Mouse (Mus musculus) kidney, embryonic 14.5 days (tissue): Measurements from ENCODE around the gene Pnkd. TPM values are rescaled to one million over a fixed set of nuclear protein-coding genes. Genes with fewer than 3 reads are reported as not detected.
A peak's percentile ranks its signal among the peaks of the same experiment; 100 is the strongest.
"Not testable (repeated sequence)": the region's sequence is repeated elsewhere in the genome, so short reads cannot be mapped to it uniquely, and the experiment has no call there.

ENCODE experiments used
- ATAC-seq: fragments of 200-750 bp; cut with Nextera tagmentation; 2 replicates; pipeline ENCODE4 v1.8.0; 2017; ENCODE audit warnings: moderate number of reproducible peaks, mild to moderate bottlenecking, moderate TSS enrichment, moderate library complexity; ENCODE audit not compliant: low FRiP score, low TSS enrichment
- H3K27ac ChIP-seq: fragments of 300-500 bp; sonication (generic); 2 replicates; pipeline ENCODE4 v1.5.1; 2014; ENCODE audit warnings: low read depth, mild to moderate bottlenecking, low read length, moderate library complexity, mixed read lengths
- H3K27me3 ChIP-seq: fragments of 300-500 bp; sonication (generic); 2 replicates; pipeline ENCODE4 v1.6.1; 2014; ENCODE audit warnings: mild to moderate bottlenecking, low read length; ENCODE audit not compliant: control insufficient read depth, insufficient read depth
- H3K36me3 ChIP-seq: fragments of 300-500 bp; sonication (generic); 2 replicates; pipeline ENCODE4 v1.6.1; 2014; ENCODE audit warnings: low read length, mixed read lengths; ENCODE audit not compliant: control insufficient read depth, insufficient read depth
- H3K4me1 ChIP-seq: fragments of 300-500 bp; sonication (generic); 2 replicates; pipeline ENCODE4 v1.6.1; 2014; ENCODE audit warnings: low read length, mixed read lengths; ENCODE audit not compliant: control insufficient read depth, insufficient read depth
- H3K4me2 ChIP-seq: fragments of 300-500 bp; sonication (generic); replicated peaks from 2 replicates; pipeline ENCODE4 v1.6.1; 2014; ENCODE audit warnings: low read depth, mild to moderate bottlenecking, low read length
- H3K4me3 ChIP-seq: fragments of 300-500 bp; sonication (generic); 2 replicates; pipeline ENCODE4 v1.5.1; 2014; ENCODE audit warnings: mild to moderate bottlenecking, low read length
- H3K9ac ChIP-seq: fragments of 300-500 bp; sonication (generic); 2 replicates; pipeline ENCODE4 v1.6.1; 2014; ENCODE audit warnings: low read depth, mild to moderate bottlenecking, low read length, moderate library complexity
- H3K9me3 ChIP-seq: fragments of 300-500 bp; sonication (generic); 2 replicates; pipeline ENCODE4 v1.6.1; 2016; ENCODE audit warnings: low read length; ENCODE audit not compliant: control insufficient read depth
- WGBS: fragments of 180-500 bp; shearing (Covaris S2); extraction: QIAGEN DNeasy Blood & Tissue Kit; methylation state at CpG from one replicate; pipeline ENCODE4 v1.1.7; 2014; 5-methylcytosine and 5-hydroxymethylcytosine counted together
- polyA plus RNA-seq: library from polyadenylated mRNA; unstranded; fragments of >200 nt; fragmentation: Nextera tagmentation; extraction: Ambion mirVana; gene quantifications from 2 replicates; pipeline ENCODE4 v1.2.1, GENCODE M21; 2014

Gene Pnkd
- polyA plus RNA-seq, 1 experiment from 2014 or later, result 126 TPM

DNA sequence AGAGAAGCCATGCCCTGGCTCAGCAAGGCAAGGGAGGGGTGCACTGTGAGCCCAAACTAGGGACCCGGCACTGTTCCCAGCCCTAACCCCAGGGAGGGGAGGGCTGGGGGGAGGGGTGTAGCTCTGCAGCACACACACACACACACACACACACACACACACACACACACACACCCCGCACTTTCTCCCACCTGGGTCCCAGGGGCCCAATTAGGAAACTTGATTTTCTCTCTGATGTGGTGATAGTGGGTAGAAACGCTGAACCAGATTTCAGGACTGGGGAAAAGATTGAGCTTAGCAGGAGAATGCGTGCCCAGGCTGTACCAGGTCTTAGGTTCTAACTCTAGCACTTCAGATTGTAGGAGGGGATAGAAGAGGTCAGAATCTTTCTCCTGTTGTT is 53.9 kb downstream of the Pnkd start:
- H3K9ac ChIP-seq, result no peak overlapping the region
- peaks cover 13% of the 10 kb centered on the region for H3K4me1 ChIP-seq
- no peak for ATAC-seq
- no peaks in the 10 kb centered on the region for H3K9me3 ChIP-seq
- no peaks in the 10 kb centered on the region for H3K36me3 ChIP-seq
- WGBS, result 74% methylated on average over 4 of the region's 4 CpGs
- no peak overlapping the region for H3K4me2 ChIP-seq
- H3K27me3 ChIP-seq, result no peaks in the 10 kb centered on the region
- no peak overlapping the region for H3K4me3 ChIP-seq
- no peak overlapping the region for H3K27ac ChIP-seq

DNA sequence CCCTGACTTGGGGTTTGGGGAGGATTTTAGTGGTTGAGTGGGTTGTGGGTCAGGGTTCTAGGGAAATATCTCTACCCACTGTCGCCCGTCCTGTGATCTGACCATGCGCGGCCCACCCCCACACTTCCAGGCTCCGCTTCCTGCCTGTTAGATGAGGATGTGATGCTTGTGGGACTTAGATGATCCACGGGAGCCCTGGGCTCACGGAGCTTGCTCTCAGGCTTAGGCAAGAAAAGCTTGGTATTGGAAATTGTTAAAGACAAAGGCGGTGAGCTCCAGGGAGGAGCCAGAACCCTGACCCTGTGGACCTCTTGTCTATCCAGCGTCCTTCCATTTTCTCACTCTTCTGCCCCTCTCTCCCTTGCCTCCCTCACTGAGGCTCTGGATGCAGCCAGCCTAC is 55.2 kb downstream of the Pnkd start:
- H3K4me2 ChIP-seq, result no peak overlapping the region
- no peak for ATAC-seq
- no peak overlapping the region for H3K9ac ChIP-seq
- H3K27ac ChIP-seq, result no peak overlapping the region
- no peaks in the 10 kb centered on the region for H3K9me3 ChIP-seq
- H3K4me3 ChIP-seq, result no peak overlapping the region
- 84% methylated on average over 9 of the region's 9 CpGs for WGBS
- H3K27me3 ChIP-seq, result no peaks in the 10 kb centered on the region
- peaks cover 10% of the 10 kb centered on the region for H3K4me1 ChIP-seq
- H3K36me3 ChIP-seq, result no peaks in the 10 kb centered on the region

- H3K9me3 ChIP-seq, result no peaks in the 10 kb centered on the region
- peaks cover 10% of the 10 kb centered on the region for H3K4me1 ChIP-seq
- H3K9ac ChIP-seq, result no peak overlapping the region
- ATAC-seq, result no peak
- no peak overlapping the region for H3K27ac ChIP-seq
- no peak overlapping the region for H3K4me2 ChIP-seq
- H3K36me3 ChIP-seq, result no peaks in the 10 kb centered on the region
- whole genome bisulfite sequencing, result 92% methylated on average over 6 of the region's 6 CpGs
- no peaks in the 10 kb centered on the region for H3K27me3 ChIP-seq
- no peak overlapping the region for H3K4me3 ChIP-seq
Observed at GRCm38 (mm10) chr1:74340361-74340764, 55.6 kb downstream of the Pnkd start.

DNA sequence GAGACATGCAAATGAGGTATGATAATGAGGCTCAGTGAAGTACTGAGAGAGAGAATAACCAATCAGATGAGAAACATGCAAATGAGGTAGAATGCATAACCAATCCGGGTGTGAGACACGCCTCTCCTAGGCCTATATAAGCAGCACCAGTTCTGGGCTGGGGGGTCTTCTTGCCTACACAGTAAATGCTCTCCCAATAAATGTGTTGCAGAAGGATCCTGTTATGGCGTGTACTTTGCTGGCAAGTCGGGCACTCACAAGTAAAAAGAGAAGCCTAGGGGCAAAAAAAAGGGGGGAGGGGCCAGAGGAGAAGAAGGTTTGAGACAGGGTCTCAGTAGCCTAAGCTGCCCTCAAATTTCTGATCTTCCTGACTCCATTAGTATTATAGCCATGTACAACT is 56.3 kb downstream of the Pnkd start:
- peaks cover 10% of the 10 kb centered on the region for H3K4me1 ChIP-seq
- H3K36me3 ChIP-seq, H3K27ac ChIP-seq, H3K4me3 ChIP-seq, H3K9me3 ChIP-seq, H3K4me2 ChIP-seq, H3K9ac ChIP-seq, ATAC-seq, H3K27me3 ChIP-seq: not testable (repeated sequence)
- 92% methylated on average over 4 of the region's 4 CpGs for WGBS

GRCm38 (mm10) chr1:74341898-74342297 is 57.2 kb downstream of the Pnkd start:
- H3K4me3 ChIP-seq, result no peak overlapping the region
- no peak overlapping the region for H3K27ac ChIP-seq
- no peak overlapping the region for H3K9ac ChIP-seq
- H3K9me3 ChIP-seq, result no peaks in the 10 kb centered on the region
- H3K27me3 ChIP-seq, result no peaks in the 10 kb centered on the region
- peaks cover 10% of the 10 kb centered on the region for H3K4me1 ChIP-seq
- 76% methylated on average over 7 of the region's 7 CpGs for WGBS
- H3K4me2 ChIP-seq, result no peak overlapping the region
- no peak for ATAC-seq
- H3K36me3 ChIP-seq, result no peaks in the 10 kb centered on the region

DNA sequence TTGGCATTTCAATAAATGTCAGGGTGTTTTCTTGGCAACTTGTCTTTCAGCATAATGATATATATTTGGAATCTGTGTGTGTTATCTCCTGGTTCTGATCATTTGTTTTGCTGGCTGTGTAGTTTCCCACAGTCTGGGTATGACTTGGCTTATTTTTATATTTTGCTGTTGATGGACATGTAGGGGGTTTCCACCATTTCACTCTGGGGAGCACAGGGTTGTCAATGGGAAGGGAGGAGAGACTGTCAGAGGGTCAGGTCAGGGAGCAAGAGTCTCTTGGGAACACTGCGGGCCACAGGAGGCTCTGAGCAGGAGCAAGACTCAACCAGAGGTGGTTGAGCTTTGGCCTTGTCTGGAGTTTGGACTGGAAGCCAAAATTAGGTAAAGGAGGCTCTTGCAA is 57.6 kb downstream of the Pnkd start:
- Histone ChIP-seq H3K36me3 (no peaks in the 10 kb centered on the region), H3K9me3 (no peaks in the 10 kb centered on the region), H3K4me3 (no peak overlapping the region), H3K27ac (peak overlapping the region; percentile 77; the same call in 1 of the 2 replicates), H3K9ac (no peak overlapping the region), H3K4me2 (no peak overlapping the region), H3K27me3 (no peaks in the 10 kb centered on the region), H3K4me1 (peaks cover 10% of the 10 kb centered on the region)
- WGBS, result 65% methylated on average over 1 of the region's 1 CpGs
- no peak for ATAC-seq

DNA sequence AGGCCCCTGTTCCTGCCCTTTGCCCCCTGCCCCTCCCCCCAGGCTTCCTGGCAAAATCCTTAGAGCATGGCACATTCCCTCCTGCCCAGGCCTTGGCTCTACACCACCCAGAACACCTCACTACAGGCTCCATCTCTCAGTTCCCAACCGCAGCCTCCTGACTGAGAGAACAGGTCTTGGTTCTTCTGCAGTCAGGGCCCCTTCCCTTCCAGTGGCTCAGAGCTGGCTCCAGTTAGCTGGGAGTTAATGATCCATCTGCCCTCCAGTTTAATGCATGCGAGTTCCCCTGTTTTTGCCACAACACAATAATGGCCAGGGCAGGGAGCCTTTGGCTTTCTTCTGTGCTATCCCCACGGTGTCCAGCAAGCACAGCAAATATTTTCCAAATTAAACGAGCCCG is 58.4 kb downstream of the Pnkd start:
- WGBS, result 42% methylated on average over 5 of the region's 5 CpGs
- peak; percentile 54; the same call in 1 of the 2 replicates for ATAC-seq
- Histone ChIP-seq H3K4me2 (no peak overlapping the region), H3K27me3 (no peaks in the 10 kb centered on the region), H3K4me3 (no peak overlapping the region), H3K36me3 (no peaks in the 10 kb centered on the region), H3K27ac (peak overlapping the region; percentile 77), H3K9ac (no peak overlapping the region), H3K9me3 (no peaks in the 10 kb centered on the region), H3K4me1 (peaks cover 10% of the 10 kb centered on the region)

GRCm38 (mm10) chr1:74344163-74344916 is 59.6 kb downstream of the Pnkd start:
- no peak overlapping the region for H3K4me3 ChIP-seq
- peaks cover 2% of the 10 kb centered on the region; the same call in 1 of the 2 replicates for H3K36me3 ChIP-seq
- 75% methylated on average over 11 of the region's 11 CpGs for WGBS
- ATAC-seq, result no peak
- H3K9ac ChIP-seq, result no peak overlapping the region; the same call in 1 of the 2 replicates
- H3K9me3 ChIP-seq, result no peaks in the 10 kb centered on the region
- 0 out of 2 replicates have a peak overlapping the region, but pooled peaks have one; percentile 43 for H3K27ac ChIP-seq
- H3K27me3 ChIP-seq, result no peaks in the 10 kb centered on the region
- peaks cover 10% of the 10 kb centered on the region for H3K4me1 ChIP-seq
- H3K4me2 ChIP-seq, result no peak overlapping the region

DNA sequence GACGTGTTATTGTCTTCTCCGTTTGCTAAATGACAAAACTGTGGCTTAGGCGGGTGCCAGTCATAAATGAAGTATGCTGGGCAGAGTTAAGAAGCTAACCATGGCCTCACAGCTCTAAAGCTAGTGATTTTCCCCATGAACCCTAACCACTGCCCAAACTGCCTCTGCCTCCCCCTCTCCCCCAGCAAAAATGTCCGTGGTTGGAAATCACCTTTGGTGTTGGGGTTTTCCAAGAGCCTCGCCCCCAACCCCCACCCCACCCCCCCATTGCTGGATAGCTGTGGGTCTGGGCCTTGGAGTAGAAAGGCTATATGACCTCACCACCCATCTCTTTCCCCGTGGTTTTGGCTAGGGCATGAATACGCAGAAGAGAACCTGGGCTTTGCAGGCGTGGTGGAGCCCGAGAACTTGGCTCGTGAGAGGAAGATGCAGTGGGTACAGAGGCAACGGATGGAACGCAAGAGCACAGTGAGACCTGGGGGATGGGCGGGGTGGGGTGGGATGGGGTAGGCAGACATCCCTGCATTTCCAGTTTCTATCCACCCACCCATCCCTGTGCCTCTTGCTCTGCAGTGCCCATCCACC is 66.5 kb downstream of the Pnkd start:
- H3K36me3 ChIP-seq, result peaks cover 7% of the 10 kb centered on the region; the same call in 1 of the 2 replicates
- WGBS, result 93% methylated on average over 13 of the region's 13 CpGs
- no peak overlapping the region for H3K9ac ChIP-seq
- ATAC-seq, result no peak
- H3K4me3 ChIP-seq, result no peak overlapping the region
- no peak overlapping the region for H3K27ac ChIP-seq
- no peaks in the 10 kb centered on the region for H3K9me3 ChIP-seq
- H3K27me3 ChIP-seq, result no peaks in the 10 kb centered on the region
- no peaks in the 10 kb centered on the region for H3K4me1 ChIP-seq
- no peak overlapping the region for H3K4me2 ChIP-seq
